Mouse (Mus musculus) lung, adult 2 months (tissue): Measurements from ENCODE around the gene Shisal2b.

Experiments used
- CTCF ChIP-seq: fragments of 200-500 bp; IDR thresholded peaks from 2 replicates; pipeline ENCODE4 v1.5.1; 2011; ENCODE audit warnings: mild to moderate bottlenecking, low read length, control low read depth; ENCODE audit not compliant: insufficient read depth
- POLR2A ChIP-seq: fragments of 200-500 bp; IDR thresholded peaks from 2 replicates; pipeline ENCODE4 v1.6.1; 2011; ENCODE audit warnings: low read depth, mild to moderate bottlenecking, control low read depth, low read length, borderline replicate concordance; ENCODE audit errors: extremely low read depth

DNA sequence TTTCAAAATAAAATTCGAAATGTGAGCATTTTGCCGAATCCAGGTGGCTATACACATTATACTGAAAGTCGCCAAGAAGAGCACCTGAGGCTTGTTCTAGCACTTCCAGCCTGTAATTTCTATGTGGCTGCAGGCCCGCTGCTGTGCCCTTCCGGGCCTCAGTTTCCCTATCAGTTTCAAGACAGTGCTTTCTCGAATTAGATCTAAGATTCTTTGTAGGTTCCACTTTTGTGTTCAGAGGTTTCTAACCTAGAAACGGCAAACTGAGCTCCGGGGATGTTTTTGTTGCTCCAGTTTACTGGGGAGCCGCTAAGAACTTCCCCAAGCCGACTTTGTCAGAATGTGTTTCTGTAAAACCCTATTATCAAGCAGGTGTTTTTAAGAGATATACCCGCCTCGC is 46.0 kb downstream of the Shisal2b start:
- TF ChIP-seq POLR2A = no peak
- no peak for TF ChIP-seq CTCF
